Mouse (Mus musculus) frontal cortex, postnatal 36 days (tissue): ENCODE measurements around the gene Stag1.
"Not testable (repeated sequence)": the region's sequence is repeated elsewhere in the genome, so short reads cannot be mapped to it uniquely, and the experiment has no call there.

Source experiments
- DNase-seq, 2 experiments: peaks; one replicate each; pipeline ENCODE4 v3.0.0; 2022; ENCODE audit warnings: low spot score in 2 of 2

The Stag1 gene

DNA sequence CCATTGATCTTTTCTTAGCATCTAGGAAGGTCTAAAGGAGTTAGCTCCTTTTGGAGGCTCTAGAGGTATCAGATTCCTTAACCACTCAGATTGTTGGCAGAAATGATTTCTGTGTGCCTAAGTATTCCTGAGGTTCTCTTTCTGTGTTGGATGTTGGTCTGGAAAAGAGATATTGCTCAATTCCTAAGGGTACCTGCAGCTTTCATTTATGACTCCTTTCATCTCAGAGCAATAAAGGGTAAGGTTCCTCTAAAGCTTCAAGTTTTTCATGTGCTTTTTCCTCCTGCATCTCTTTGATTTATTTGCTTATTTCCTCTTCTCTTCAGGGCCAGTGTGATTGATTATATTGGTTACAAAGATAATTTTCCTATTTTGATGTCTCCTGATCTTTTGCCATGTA is 84.7 kb downstream of the Stag1 start:
- no peak for DNase-seq

DNA sequence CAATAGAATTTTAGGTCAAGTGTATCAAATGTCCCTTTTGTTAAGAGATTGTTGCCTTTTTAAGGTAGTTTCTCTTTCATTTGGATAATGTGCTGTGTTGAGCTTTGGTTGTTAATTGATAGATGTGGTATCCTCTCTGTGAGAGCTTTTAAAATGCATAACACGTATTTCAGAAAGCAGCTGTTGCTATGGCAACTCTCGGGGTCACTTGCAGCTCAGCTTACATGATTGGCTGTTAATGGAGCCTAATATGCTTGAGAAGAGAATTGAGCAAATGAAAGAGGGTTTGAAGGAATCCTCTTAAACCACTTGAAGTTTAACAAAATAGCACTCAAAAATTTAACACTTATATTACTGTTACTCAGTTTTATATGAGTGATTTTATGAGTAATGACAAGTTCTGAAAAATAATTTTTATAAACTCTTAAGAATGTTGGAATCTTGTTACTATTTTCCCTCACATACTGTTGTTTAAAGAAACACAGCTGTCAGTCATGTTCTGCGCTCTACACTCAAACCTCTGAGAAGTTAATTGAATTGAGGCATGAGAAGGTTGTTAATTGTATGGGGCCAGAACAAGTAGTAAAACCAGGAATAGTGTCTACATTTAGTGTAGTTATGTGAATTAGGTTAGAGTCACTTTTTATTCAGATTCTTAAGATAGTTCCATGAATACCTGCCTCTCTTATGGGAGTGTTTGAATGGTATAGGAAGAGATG is 88.3 kb downstream of the Stag1 start:
- DNase-seq: peak in 1 of 2 experiments; percentile 56

DNA sequence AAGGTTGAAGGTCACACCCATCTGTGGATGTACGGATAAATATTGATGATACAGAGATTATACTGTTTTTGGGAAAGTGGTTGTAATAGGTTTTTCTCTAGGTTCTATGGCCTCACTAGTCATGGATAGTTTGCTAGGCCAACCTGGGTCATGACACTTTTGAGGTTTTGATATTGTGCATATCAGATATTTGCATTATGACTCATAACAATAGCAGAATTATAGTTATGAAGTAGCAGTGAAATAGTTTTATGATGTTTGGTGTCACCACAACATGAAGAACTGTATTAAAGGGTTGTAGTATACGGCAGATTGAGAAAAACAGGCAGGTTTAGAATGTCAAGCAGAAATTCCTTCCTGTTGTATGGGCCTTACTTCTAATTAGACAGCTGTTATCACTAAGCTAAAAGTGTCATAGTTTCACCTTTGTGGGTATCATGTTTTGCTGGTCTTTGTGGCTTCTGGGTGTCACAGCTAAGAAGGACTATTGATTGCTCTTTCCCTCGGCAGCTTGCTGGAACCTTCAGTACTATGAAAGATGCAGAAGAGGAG is 92.2 kb downstream of the Stag1 start:
- DNase-seq: no peak

DNA sequence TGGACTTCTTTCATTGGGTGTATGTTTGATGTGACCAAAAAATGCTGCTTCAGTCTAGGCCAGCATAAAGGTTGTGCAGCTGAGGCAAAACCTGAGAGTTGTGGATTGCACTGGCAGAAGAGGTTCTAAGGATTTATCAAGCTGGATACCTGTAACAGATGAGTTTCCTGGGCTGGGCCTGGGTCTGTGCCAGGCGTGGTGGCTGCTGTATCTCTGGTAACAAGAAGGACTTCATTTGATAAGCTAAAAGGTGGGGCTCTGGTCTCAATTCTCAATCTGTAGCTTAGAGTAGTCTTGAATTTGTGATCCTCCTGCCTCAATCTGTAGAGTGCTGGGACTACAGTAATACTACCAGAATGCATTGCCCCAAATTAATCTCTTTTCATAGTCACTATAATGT is 94.6 kb downstream of the Stag1 start:
- no peak for DNase-seq

DNA sequence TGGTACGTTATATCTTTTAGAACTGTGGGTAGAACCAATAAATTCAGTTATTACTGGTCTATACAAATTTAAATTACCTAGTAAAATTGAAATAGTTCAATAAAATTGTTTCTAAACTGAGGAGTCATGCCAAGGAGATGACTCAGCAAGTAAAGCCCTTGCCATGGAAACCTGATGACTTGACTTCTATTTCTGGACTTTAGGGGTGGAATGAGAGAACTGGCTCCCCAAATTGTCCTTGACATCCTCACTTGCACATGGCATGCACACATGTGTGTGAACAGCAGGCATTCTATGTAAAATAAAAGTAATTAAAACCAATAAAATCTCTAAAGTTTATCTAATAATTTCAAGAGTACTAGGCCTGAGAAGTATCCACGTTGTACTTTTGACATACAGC is 98.9 kb downstream of the Stag1 start:
- no peak for DNase-seq

DNA sequence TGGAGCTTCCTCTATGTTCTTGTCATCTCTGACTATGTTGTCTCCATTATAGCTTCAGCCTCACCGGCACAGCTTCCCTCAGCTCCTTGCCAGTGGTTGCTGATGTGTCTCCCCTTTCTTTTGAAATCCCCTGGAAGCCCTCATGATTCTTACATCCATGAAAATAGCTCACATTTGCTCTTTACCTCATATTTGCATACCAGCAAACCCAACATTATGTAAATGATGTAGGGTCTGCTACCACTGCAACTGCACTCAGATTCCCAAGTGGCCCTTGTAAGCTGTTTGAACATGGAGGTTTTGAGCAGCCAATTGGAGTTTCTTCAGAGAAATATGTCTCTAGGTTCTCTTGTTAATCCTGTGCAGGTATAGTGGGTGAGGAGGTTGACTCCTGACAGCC is 110.0 kb downstream of the Stag1 start:
- no peak for DNase-seq

DNA sequence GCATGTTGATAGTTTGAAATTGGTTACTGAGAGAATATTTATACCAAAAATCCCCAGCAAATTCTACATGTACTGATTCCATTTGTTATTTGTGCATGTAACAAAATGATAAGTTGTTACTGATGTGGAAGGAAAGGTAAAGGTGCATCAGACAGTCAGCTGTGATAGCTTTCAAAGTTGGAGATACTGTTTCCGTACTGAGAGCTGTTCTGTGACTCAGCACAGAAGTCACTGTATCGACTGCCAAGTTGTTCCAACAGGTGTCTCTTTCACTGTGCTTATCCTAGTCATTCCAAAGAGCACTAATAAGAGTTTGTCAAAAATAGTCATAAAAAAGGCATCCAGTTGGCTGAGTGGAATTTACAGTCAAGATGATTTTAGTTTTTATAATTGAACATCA is 114.1 kb downstream of the Stag1 start:
- no peak for DNase-seq

DNA sequence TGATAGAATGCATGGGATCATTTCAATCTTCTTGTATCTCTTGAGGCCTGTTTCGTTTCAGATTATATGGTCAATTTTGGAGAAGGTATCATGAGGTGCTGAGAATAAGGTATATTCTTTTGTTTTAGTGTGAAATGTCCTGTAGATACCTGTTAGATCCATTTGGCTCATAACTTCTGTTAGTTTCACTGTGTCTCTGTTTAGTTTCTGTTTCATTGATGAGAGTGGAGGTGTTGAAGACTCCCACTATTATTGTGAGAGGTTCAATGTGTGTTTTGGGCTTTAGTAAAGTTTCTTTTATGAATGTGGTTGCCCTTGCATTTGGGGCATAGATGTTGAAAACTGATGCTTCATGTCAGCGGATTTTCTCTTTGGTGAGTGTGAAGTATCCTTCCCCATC is 127.2 kb downstream of the Stag1 start:
- DNase-seq: not testable (repeated sequence)

DNA sequence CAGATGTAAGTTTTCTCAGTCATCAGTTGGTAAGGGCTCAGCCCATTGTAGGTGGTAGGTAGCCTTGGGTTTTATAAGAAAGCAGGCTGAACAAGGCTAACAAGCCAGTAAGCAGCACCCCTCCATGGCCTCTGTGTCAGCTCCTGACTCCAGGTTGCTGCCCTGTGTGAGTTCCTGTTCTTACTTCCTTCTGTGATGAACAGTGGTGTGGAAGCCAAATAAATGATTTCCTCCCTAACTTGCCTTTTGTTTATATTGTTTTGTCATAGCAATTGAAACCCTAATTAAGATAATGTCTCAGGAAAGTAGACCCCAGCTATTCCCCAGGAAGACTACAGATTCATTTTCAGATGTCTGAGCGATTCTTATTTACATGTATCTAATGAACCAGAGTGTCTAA is 134.2 kb downstream of the Stag1 start:
- no peak for DNase-seq

DNA sequence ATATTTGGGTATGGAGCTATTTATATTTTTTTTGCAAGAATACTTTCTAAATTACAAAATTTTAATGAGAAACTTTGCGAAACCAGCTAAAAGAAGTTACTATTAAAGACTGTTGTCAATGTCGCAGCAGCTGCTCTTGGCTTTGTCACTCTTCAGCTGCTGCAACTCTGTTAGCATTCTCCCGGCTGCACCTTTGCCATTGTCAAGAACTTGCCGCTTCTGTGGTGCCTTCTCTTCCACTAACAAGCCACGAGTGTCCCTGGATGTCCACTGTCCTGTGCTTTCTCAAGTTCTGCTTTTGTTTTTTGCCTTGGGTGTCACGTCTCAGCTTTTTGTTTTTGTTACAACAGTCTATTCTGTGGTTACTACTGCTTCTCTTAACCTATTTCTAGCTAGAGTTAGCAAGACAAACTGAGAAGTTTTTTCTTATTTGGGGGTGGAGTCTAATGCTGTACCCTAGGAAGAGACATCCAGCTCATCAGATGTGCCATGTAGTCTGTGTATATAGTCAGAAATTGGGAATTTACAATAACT is 136.4 kb downstream of the Stag1 start:
- no peak for DNase-seq

DNA sequence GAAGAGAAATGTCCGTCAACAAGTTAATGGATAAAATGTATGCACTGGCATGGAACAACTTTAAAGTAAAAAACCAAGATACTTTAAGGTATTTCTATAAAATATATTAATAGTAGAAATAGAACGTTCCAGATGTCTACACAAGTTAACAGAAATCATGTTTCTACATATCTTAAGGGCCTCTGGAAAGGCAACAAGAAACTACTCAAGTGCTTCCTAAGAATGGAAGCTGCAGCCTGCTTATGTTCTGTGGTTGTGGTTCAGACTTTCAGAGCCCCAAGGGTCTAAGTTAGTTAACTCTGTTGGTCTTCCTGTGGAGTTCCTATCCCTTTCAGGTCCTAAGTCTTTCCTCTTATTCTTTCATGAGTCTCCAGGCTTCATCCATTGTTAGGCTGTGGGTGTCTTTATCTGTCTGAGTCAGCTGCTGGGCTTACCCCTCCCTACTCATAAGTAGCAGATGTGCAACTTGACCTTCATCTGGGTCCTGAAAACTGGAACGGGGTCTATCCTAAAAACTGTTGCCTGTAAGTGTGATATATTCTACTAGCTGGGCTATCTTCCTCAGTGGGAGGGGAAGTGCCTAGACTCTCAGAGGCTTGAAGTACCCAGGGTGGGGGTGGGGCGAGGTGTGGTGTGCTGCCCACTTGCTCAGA is 138.5 kb downstream of the Stag1 start:
- no peak for DNase-seq

DNA sequence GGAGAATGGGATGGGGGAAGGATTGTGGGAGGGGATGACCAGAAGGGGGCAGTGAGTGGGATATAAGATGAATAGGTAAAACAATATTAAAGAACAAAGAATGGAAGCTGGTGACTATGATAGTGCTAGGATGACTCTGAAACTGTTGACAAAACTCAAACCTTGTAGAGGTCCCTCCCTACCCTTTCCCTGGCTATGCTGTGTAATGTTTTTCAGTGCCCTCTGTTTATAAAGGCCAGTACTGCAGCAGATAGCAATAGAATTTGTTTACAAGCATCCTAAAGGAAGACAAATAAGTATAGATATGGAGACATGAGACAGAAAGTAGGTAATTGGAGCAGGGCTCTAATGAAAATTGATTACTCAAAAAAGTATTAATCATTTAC is 139.0 kb downstream of the Stag1 start:
- no peak for DNase-seq

DNA sequence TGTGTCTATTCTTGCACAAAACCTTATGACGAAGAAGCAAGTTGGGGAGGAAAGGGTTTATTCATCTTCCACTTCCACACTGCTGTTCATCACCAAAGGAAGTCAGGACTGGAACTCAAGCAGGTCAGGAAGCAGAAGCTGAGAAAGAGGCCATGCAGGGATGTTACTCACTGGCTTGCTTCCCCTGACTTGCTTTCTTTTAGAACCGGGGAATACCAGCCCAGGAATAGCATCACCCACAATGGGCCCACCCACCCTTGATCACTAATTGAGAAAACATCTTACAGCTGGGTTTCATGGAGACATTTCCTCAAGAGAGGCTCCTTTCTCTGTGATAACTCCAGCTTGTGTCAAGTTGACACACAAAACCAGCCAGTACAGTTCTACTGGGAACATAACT is 179.6 kb downstream of the Stag1 start:
- not testable (repeated sequence) for DNase-seq

DNA sequence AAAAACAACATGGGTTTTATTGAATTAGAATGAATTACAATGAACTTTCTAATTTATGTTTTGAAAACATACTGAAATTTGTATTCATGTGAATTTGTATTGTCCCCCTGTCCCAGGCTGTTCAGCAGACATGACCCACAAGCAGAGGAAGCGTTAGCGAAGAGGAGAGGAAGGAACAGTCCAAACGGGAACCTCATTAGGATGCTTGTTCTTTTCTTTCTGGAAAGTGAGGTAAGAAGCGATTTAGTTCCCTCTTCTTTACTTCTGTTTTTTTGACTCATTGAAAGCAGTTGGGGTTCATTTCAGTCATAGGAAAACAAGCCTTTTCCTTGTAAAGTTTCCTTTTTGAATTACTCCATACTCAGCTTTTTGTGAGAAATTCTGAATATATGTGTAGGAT is 268.4 kb downstream of the Stag1 start:
- no peak for DNase-seq

DNA sequence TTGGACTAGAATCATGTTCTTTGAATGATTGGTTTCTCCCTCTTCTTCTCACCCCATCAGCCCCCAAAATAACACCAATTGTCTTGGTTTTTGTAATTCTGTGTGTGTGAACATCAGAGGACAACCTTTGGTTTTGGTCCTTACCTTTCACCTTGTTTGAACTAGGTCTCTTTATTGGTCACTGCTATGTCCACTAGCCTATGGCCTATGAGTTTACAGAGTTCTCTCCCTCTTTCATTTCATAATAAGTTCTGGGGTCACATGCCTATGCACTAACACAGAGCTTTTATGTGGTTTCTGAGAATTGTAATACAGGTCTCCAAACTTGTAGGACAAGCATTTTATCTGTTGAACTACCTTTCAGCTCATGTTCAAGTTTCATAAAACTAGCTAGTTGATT is 272.0 kb downstream of the Stag1 start:
- no peak for DNase-seq

DNA sequence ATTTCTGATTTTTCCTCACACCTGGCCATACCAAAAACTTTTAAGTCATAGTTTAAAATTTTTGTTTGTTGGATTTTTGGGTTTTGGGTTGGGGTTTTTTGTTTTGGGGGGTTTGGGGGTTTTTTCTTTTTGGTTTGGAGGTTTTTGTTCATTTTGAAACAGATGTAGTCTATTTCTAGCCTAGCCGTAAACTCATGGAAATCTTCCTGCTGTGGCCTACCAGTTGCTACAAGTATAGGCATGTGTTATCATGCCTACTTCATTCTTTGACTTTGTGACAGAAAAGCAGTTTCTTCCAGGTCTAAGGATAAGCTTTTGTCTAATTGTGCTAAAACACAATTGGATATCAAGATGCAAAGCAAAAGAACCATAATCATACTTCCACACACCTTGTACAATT is 298.5 kb downstream of the Stag1 start:
- DNase-seq: no peak

DNA sequence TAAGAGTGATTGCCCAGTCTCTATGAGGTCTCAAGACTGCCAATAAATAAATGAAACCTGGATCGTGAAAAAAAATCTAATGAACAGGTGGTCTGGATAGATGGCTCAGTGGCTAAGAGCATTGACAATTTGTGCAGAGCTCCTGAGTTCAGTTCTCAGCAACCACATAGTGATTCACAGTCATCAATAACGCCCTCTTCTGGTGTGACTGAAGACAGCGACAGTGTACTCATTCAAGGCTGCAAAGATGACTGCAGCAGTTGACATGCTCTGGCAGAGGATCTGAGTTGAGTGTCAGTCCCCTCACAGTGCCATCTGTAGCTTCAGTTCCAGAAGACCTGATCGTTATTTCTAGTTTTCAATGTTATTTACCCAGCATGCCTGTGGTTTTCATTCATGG is 300.4 kb downstream of the Stag1 start:
- DNase-seq: no peak

DNA sequence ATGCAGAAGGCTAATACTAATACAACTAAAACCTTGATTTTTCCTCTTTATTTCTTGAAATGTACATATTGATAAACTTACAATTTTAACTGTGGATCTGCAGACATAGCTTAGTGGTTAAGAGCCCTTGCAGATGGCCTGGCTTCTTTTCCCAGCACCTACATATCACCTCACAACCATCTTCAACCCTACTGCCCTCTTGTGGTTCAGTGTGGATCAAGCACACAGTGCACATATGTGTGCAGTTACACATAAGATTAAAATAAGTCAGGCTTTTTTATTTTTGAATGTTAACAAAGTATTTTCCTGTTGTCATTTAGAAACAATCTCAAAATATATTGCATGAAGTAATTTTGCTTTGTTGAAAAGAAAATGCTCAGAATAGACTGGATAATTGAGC is 312.8 kb downstream of the Stag1 start:
- no peak for DNase-seq

DNA sequence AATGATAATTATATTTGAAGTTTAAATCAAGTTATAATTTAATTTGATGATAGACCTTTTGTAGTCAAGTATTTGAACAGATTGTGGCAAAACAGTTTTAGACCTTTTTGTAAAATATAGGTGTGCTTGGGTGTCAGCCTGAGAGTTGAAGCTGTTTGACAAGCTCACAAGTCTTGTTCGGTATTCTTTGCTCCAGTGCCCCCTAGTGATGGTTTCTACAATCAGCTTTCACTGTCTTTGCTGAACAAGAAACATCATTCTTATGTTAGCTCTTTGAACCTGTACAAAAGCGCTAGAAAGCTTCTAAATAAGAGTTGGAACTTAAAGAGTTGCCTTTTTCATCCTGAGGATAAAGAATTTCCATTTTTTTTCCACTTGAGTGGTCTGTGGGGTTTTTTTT is 319.5 kb downstream of the Stag1 start:
- DNase-seq: peak; percentile 15 to 76

DNA sequence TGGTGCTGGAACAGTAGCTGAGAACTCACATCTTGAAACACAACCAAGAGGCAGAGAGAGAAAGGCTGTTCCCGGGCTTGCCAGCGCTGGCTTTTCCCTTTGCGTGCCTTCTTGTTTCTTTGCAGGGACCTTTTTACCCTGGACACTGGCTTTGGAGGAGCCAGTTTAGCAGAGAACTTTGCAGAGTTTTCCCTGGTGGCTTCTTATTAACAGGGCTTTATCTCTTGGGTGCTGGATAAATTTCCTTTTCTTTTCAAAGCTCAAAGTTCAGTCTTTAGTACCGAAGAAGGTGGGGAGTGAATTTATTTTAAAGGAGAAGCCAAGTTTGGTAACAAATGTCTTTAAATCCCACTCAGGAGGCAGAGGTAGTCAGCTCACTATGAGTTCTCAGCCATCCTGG is 329.0 kb downstream of the Stag1 start:
- no peak for DNase-seq

DNA sequence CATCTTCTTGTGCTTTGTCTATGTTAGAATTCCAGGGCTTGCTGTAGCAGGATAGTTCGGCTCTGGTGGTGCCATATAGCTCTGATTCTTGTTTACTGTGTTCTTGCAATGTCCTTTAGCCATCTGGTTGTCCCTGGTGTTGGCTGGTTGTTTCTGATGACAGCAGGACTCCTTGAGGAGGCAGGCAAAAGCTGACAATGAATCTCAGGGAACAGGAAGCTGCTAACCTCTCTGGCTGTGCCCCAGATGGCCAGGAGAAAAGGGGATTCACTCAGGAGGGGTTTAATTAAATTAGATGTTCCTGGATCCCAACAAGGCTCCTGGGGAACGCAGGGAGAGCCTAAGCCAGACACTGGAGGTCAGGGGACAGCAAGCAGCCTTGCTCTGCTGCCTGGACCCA is 344.4 kb downstream of the Stag1 start:
- DNase-seq: no peak

DNA sequence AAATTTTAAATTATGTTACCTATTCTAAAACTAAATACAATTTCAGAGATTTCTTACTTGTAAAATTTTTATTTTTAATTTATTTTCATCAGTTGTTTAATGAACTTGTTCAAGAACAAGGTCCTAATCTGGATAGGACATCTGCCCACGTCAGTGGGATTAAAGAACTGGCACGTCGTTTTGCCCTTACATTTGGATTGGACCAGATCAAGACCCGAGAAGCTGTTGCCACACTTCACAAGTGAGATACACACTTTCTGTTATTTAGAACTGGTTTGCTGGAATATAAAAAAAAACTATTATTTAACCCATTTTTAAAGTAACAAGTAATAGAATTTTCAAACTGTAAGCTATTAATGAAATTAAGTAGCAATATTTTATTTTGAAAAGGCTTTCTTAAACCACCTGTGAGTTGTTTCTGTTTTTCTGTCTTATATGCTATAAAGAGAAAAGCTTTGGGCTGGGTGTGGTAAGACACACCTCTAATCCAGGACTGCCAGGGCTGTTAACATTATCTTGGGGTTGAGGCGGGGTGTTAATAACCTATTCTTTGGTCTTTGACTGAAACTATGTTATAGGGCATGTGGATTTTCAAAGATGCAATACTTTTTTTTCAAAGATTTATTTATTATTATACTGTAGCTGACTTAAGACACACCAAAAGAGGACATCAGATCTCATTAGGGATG is 347.2 kb downstream of the Stag1 start:
- DNase-seq: no peak

DNA sequence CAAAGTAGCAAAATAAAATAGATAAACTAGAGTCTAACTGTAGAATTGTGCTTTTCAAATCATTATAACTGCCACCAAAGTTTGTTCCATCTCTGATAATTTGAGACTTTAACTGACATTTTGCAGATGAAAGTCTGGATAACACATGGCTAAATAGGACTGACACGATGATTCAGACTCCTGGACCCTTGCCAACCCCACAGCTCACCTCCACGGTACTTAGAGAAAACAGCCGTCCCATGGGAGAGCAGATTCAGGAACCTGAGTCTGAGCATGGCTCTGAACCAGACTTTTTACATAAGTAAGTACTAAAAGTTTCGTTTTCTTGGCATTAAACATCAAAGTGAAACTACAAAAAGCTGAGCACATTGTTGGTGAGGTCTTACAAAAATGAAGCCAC is 353.9 kb downstream of the Stag1 start:
- DNase-seq: no peak
